Mouse (Mus musculus) intestine, embryonic 14.5 days (tissue): ENCODE measurements around the gene Gins2. TPM values are rescaled to one million over a fixed set of nuclear protein-coding genes. Genes with fewer than 3 reads are reported as not detected.

Experiments used
- ATAC-seq: fragments of 200-750 bp; cut with Nextera tagmentation; replicated peaks from 2 replicates; pipeline ENCODE4 v1.8.0; 2017; ENCODE audit warnings: low read depth, moderate number of reproducible peaks, moderate TSS enrichment, moderate library complexity; ENCODE audit not compliant: low FRiP score, low TSS enrichment
- DNase-seq: peaks from one replicate; pipeline ENCODE4 v3.0.0-alpha.2; 2018; ENCODE audit warnings: low spot score
- H3K27ac ChIP-seq: fragments of 300-500 bp; sonication (generic); 2 replicates; pipeline ENCODE4 v1.5.1; 2014; ENCODE audit warnings: low read depth, mild to moderate bottlenecking, control low read depth
- H3K27me3 ChIP-seq: fragments of 300-500 bp; sonication (generic); replicated peaks from 2 replicates; pipeline ENCODE4 v1.6.1; 2014; ENCODE audit warnings: low read length, control low read depth; ENCODE audit not compliant: control insufficient read depth, insufficient read depth
- H3K36me3 ChIP-seq: fragments of 300-500 bp; sonication (generic); 2 replicates; pipeline ENCODE4 v1.6.1; 2014; ENCODE audit warnings: low read length, control low read depth; ENCODE audit not compliant: control insufficient read depth, insufficient read depth
- H3K4me1 ChIP-seq: fragments of 300-500 bp; sonication (generic); replicated peaks from 2 replicates; pipeline ENCODE4 v1.6.1; 2014; ENCODE audit warnings: low read length, control low read depth, mixed read lengths; ENCODE audit not compliant: control insufficient read depth, insufficient read depth
- H3K4me2 ChIP-seq: fragments of 300-500 bp; sonication (generic); 2 replicates; pipeline ENCODE4 v1.6.1; 2014; ENCODE audit warnings: low read length
- H3K4me3 ChIP-seq: fragments of 300-500 bp; sonication (generic); 2 replicates; pipeline ENCODE4 v1.5.1; 2014; ENCODE audit warnings: low read depth, low read length, control low read depth, mixed read lengths
- H3K9ac ChIP-seq: fragments of 300-500 bp; sonication (generic); 2 replicates; pipeline ENCODE4 v1.6.1; 2014; ENCODE audit warnings: mild to moderate bottlenecking, low read length
- H3K9me3 ChIP-seq: fragments of 300-500 bp; sonication (generic); 2 replicates; pipeline ENCODE4 v1.6.1; 2016; ENCODE audit warnings: low read length, control low read depth; ENCODE audit not compliant: control insufficient read depth
- WGBS: fragments of 180-500 bp; shearing (Covaris S2); extraction: QIAGEN DNeasy Blood & Tissue Kit; methylation state at CpG from one replicate; pipeline ENCODE4 v1.1.7; 2014; 5-methylcytosine and 5-hydroxymethylcytosine counted together
- polyA plus RNA-seq: library from polyadenylated mRNA; unstranded; fragments of >200 nt; fragmentation: Nextera tagmentation; extraction: Ambion mirVana; gene quantifications from 2 replicates; pipeline ENCODE4 v1.2.1, GENCODE M21; 2014

The Gins2 gene
- polyA plus RNA-seq, 1 experiment from 2014 or later: 121 TPM

DNA sequence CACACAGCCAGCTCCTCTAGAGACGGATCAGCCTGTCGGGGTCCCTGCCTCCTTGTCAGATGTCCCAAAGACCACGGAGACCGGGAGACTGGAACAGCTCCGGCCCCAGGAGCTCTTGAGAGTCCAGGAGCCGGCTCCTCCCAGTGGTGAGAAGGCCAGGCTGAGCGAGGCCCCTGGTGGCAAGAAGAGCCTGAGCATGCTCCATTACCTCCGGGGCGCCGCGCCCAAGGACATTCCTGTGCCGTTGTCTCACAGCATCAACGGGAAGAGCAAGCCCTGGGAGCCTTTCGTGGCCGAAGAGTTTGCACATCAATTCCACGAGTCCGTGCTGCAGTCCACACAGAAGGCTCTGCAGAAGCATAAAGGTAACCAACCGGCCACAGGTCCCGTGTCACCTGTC, 14.2 kb downstream of the Gins2 start:
- Histone ChIP-seq H3K27me3 (no peaks in the 10 kb centered on the region), H3K27ac (no peak overlapping the region), H3K9me3 (no peaks in the 10 kb centered on the region), H3K9ac (no peak overlapping the region), H3K4me2 (no peak overlapping the region), H3K4me3 (no peak overlapping the region), H3K4me1 (peaks cover 6% of the 10 kb centered on the region; the same call in 1 of the 2 replicates), H3K36me3 (peaks cover 93% of the 10 kb centered on the region)
- ATAC-seq (no peak), DNase-seq (no peak)
- 77% methylated on average over 19 of the region's 19 CpGs for WGBS

GRCm38 (mm10) chr8:120573866-120574265, 15.2 kb downstream of the Gins2 start:
- Histone ChIP-seq H3K9me3 (no peaks in the 10 kb centered on the region), H3K27ac (no peak overlapping the region), H3K4me3 (no peak overlapping the region), H3K36me3 (peaks cover 94% of the 10 kb centered on the region), H3K4me2 (no peak overlapping the region), H3K27me3 (no peaks in the 10 kb centered on the region), H3K4me1 (peaks cover 6% of the 10 kb centered on the region; the same call in 1 of the 2 replicates), H3K9ac (no peak overlapping the region)
- 83% methylated on average over 11 of the region's 11 CpGs for WGBS
- DNase-seq: no peak
- ATAC-seq: no peak

DNA sequence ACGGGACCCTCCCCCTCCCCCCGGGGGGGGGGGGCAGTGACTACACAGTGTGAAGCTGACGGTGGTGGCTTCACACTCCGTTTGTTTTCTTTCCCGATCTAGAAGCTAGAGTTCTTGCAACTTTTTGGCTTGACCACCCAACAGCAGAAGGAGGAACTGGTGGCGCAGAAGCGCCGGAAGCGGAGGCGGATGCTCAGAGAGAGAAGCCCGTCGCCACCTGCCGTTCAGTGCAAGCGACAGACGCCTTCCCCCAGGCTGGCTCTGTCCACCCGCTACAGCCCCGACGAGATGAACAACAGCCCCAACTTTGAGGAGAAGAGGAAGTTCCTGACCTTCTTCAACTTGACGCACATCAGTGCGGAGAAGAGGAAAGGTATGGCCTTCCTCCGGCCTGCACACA, 16.6 kb downstream of the Gins2 start:
- peaks cover 93% of the 10 kb centered on the region for H3K36me3 ChIP-seq
- H3K4me1 ChIP-seq: peaks cover 6% of the 10 kb centered on the region; the same call in 1 of the 2 replicates
- H3K4me2 ChIP-seq: no peak overlapping the region
- no peaks in the 10 kb centered on the region for H3K27me3 ChIP-seq
- no peak overlapping the region for H3K9ac ChIP-seq
- no peak overlapping the region for H3K27ac ChIP-seq
- no peak for ATAC-seq
- H3K4me3 ChIP-seq: no peak overlapping the region
- 86% methylated on average over 21 of the region's 21 CpGs for WGBS
- H3K9me3 ChIP-seq: no peaks in the 10 kb centered on the region
- DNase-seq: no peak

DNA sequence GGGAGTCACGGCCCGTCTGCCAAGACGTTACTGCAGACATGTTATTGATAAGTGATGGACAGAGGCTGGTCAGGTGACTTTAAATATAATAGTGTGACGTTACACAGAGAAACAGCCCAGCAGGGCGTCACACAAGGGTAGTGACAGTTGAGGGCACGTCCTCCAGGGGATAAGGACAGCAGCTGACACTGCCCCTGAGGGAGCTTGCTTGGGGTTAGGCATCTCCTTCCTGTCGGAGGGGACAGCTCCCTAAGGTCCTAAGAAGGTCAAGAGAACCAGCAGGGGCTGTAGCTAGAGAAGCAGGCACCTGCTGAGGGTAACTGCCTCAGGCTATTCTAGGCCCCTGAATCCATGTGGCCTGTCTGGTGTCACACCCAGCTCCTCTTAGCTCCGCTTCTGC, 17.5 kb downstream of the Gins2 start:
- Histone ChIP-seq H3K9me3 (no peaks in the 10 kb centered on the region), H3K4me1 (peaks cover 6% of the 10 kb centered on the region; the same call in 1 of the 2 replicates), H3K36me3 (peaks cover 92% of the 10 kb centered on the region), H3K27me3 (no peaks in the 10 kb centered on the region), H3K9ac (no peak overlapping the region), H3K4me2 (no peak overlapping the region), H3K4me3 (no peak overlapping the region), H3K27ac (no peak overlapping the region)
- ATAC-seq (no peak), DNase-seq (no peak)
- 86% methylated on average over 8 of the region's 8 CpGs for WGBS

- Histone ChIP-seq H3K27ac (no peak overlapping the region), H3K4me3 (no peak overlapping the region), H3K27me3 (no peaks in the 10 kb centered on the region), H3K4me2 (no peak overlapping the region), H3K36me3 (peaks cover 81% of the 10 kb centered on the region), H3K9me3 (no peaks in the 10 kb centered on the region), H3K4me1 (peaks cover 12% of the 10 kb centered on the region), H3K9ac (no peak overlapping the region)
- DNase-seq: peak; percentile 96
- no peak for ATAC-seq
- WGBS: 54% methylated on average over 13 of the region's 13 CpGs
Measured at GRCm38 (mm10) chr8:120569939-120570715, 19.0 kb downstream of the Gins2 start.

DNA sequence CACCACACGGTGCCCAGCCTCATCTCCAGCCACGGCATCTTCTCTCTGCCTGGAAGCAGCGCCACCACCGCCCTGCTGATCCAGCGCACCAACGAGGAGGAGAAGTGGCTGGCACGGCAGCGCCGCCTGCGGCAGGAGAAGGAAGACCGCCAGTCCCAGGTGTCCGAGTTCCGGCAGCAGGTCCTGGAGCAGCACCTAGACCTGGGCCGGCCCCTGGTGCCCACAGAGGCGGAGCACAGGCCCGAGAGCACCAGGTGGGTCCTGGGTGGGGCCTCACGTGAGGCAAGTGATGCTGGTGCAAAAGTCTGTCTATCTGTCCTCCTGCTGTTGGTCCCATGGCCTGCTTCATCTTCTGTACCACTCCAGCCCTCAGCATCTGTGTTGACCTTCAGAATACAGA, 20.0 kb downstream of the Gins2 start:
- no peaks in the 10 kb centered on the region for H3K9me3 ChIP-seq
- peaks cover 71% of the 10 kb centered on the region for H3K36me3 ChIP-seq
- no peak overlapping the region for H3K4me3 ChIP-seq
- ATAC-seq (no peak), DNase-seq (no peak)
- no peak overlapping the region for H3K9ac ChIP-seq
- peaks cover 22% of the 10 kb centered on the region for H3K4me1 ChIP-seq
- H3K27ac ChIP-seq: no peak overlapping the region
- 94% methylated on average over 17 of the region's 17 CpGs for WGBS
- H3K4me2 ChIP-seq: no peak overlapping the region
- H3K27me3 ChIP-seq: no peaks in the 10 kb centered on the region

DNA sequence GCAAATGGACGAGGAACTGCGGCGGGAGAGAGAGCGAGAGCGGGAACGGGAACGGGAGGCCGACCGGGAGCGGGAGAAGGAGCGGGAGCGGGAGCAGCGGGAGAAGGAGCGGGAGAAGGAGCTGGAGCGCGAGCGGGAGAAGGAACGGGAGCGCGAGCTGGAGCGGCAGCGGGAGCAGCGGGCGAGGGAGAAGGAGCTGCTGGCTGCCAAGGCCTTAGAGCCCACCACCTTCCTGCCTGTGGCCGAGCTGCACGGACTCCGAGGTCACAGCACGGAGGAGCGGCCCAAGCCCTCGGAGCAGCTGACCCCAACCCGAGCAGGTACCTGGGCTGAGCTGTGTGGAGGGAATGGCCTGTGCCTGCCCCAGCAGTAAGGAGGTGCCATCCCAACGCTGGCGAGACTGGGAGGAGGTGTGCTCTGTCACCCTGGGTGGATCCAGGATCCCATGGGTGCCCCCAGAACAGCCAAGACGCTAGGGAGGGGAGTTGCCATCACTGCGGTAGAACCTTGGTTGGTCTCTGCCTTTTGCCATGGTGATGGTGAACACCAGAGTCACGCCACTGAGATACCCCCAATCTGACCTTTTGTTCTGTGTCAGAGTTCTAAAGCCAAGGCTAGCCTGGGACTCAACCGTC, 20.8 kb downstream of the Gins2 start:
- Histone ChIP-seq H3K27ac (no peak overlapping the region), H3K4me2 (no peak overlapping the region), H3K4me1 (peaks cover 31% of the 10 kb centered on the region), H3K9ac (no peak overlapping the region), H3K27me3 (no peaks in the 10 kb centered on the region), H3K36me3 (peaks cover 63% of the 10 kb centered on the region), H3K4me3 (no peak overlapping the region), H3K9me3 (no peaks in the 10 kb centered on the region)
- no peak for ATAC-seq
- no peak for DNase-seq
- 94% methylated on average over 37 of the region's 37 CpGs for WGBS

GRCm38 (mm10) chr8:120567731-120568130, 21.4 kb downstream of the Gins2 start:
- WGBS: 92% methylated on average over 17 of the region's 17 CpGs

More at GRCm38 (mm10) chr8:120567731-120568130, 21.4 kb downstream of the Gins2 start:
- H3K4me3 ChIP-seq: no peak overlapping the region
- peaks cover 57% of the 10 kb centered on the region for H3K36me3 ChIP-seq
- H3K27me3 ChIP-seq: no peaks in the 10 kb centered on the region
- no peaks in the 10 kb centered on the region for H3K9me3 ChIP-seq
- H3K9ac ChIP-seq: no peak overlapping the region
- H3K4me1 ChIP-seq: peaks cover 36% of the 10 kb centered on the region
- H3K27ac ChIP-seq: no peak overlapping the region
- no peak for DNase-seq
- ATAC-seq: no peak
- no peak overlapping the region for H3K4me2 ChIP-seq
